Mouse (Mus musculus) liver, adult (tissue): ENCODE data around the gene Lrrc2.

Experiments
- GATA4 ChIP-seq: IDR thresholded peaks from 2 replicates; pipeline ENCODE4 v1.6.1; 2014; ENCODE audit warnings: mild to moderate bottlenecking, low read length; ENCODE audit not compliant: insufficient replicate concordance

The Lrrc2 gene

GRCm38 (mm10) chr9:110951397-110951796 lies at the start of gene Lrrc2:
Gene Lrrc2 (plus strand): TSS chr9:110951545.
- TF ChIP-seq GATA4 = no peak

GRCm38 (mm10) chr9:110902271-110902670 lies 49.1 kb upstream of the Lrrc2 start:
- TF ChIP-seq GATA4 = no peak

GRCm38 (mm10) chr9:110907201-110907837 lies 44.0 kb upstream of the Lrrc2 start:
- no peak for TF ChIP-seq GATA4

GRCm38 (mm10) chr9:110907838-110908630 lies 43.3 kb upstream of the Lrrc2 start:
- no peak for TF ChIP-seq GATA4

- TF ChIP-seq GATA4 = no peak
These were observed 42.7 kb upstream of the Lrrc2 start for GRCm38 (mm10) chr9:110908631-110909016.

GRCm38 (mm10) chr9:110909371-110909967 lies 41.9 kb upstream of the Lrrc2 start:
- TF ChIP-seq GATA4 = no peak

GRCm38 (mm10) chr9:110914631-110915236 lies 36.6 kb upstream of the Lrrc2 start:
- no peak for TF ChIP-seq GATA4

- TF ChIP-seq GATA4 = no peak
These were observed 35.9 kb upstream of the Lrrc2 start for GRCm38 (mm10) chr9:110915466-110915865.

- no peak for TF ChIP-seq GATA4
These were observed 34.6 kb upstream of the Lrrc2 start, which contains the start of gene Fam240a for GRCm38 (mm10) chr9:110916786-110917185. Gene Fam240a (minus strand): TSS chr9:110916861.

- no peak for TF ChIP-seq GATA4
These were observed 30.5 kb upstream of the Lrrc2 start for GRCm38 (mm10) chr9:110920665-110921419.

GRCm38 (mm10) chr9:110922759-110923158 lies 28.6 kb upstream of the Lrrc2 start:
- TF ChIP-seq GATA4 = no peak

- no peak for TF ChIP-seq GATA4
These were observed 19.8 kb upstream of the Lrrc2 start for GRCm38 (mm10) chr9:110931573-110931972.

- TF ChIP-seq GATA4 = no peak
These were observed 17.4 kb upstream of the Lrrc2 start for GRCm38 (mm10) chr9:110933850-110934437.

GRCm38 (mm10) chr9:110935941-110936340 lies 15.4 kb upstream of the Lrrc2 start:
- TF ChIP-seq GATA4 = no peak

GRCm38 (mm10) chr9:110937506-110938490 lies 13.5 kb upstream of the Lrrc2 start:
- no peak for TF ChIP-seq GATA4
